Mouse (Mus musculus): Measurements from ENCODE around the gene Brk1.
A peak's percentile ranks its signal among the peaks of the same experiment; 100 is the strongest.

The Brk1 gene

GRCm38 (mm10) chr6:113623941-113624751 lies 19.6 kb downstream of the Brk1 start, which contains the start of gene Vhl:
Gene Vhl (plus strand): TSS chr6:113623959.
- DNase-seq: peak; percentile 78 to 81

- DNase-seq: peak; percentile 7 to 19
Measured at GRCm38 (mm10) chr6:113624989-113625770, 20.6 kb downstream of the Brk1 start.

- no peak for DNase-seq
Measured at GRCm38 (mm10) chr6:113630322-113630721, 25.8 kb downstream of the Brk1 start.

- DNase-seq: no peak
Measured at GRCm38 (mm10) chr6:113632863-113633262, 28.3 kb downstream of the Brk1 start.

GRCm38 (mm10) chr6:113638302-113639040 lies 33.9 kb downstream of the Brk1 start, which contains the start of gene Irak2:
Gene Irak2 (plus strand): TSS chr6:113638467.
- peak; percentile 95 for DNase-seq

GRCm38 (mm10) chr6:113639201-113639600 lies 34.6 kb downstream of the Brk1 start:
- DNase-seq: no peak

- DNase-seq: no peak
Measured at GRCm38 (mm10) chr6:113642605-113643004, 38.0 kb downstream of the Brk1 start.

GRCm38 (mm10) chr6:113643021-113643420 lies 38.4 kb downstream of the Brk1 start:
- no peak for DNase-seq

GRCm38 (mm10) chr6:113643967-113644366 lies 39.4 kb downstream of the Brk1 start:
- DNase-seq: no peak

- no peak for DNase-seq
Measured at GRCm38 (mm10) chr6:113644808-113645207, 40.2 kb downstream of the Brk1 start.

GRCm38 (mm10) chr6:113649346-113650196 lies 45.0 kb downstream of the Brk1 start:
- no peak for DNase-seq

- no peak for DNase-seq
Measured at GRCm38 (mm10) chr6:113650197-113650640, 45.6 kb downstream of the Brk1 start.

GRCm38 (mm10) chr6:113651626-113652025 lies 47.1 kb downstream of the Brk1 start:
- no peak for DNase-seq

GRCm38 (mm10) chr6:113653551-113653950 lies 49.0 kb downstream of the Brk1 start:
- DNase-seq: no peak

GRCm38 (mm10) chr6:113654102-113654501 lies 49.5 kb downstream of the Brk1 start:
- DNase-seq: no peak

GRCm38 (mm10) chr6:113654753-113655397 lies 50.3 kb downstream of the Brk1 start:
- no peak for DNase-seq

- DNase-seq: no peak
Measured at GRCm38 (mm10) chr6:113655475-113655874, 50.9 kb downstream of the Brk1 start.

- DNase-seq: no peak
Measured at GRCm38 (mm10) chr6:113656847-113657246, 52.3 kb downstream of the Brk1 start.

- DNase-seq: no peak
Measured at GRCm38 (mm10) chr6:113658226-113658625, 53.7 kb downstream of the Brk1 start.

GRCm38 (mm10) chr6:113659648-113660491 lies 55.3 kb downstream of the Brk1 start:
- no peak for DNase-seq
